Mouse (Mus musculus) bone marrow, adult 2 months (tissue): ENCODE measurements around the gene Sfxn1. TPM values are rescaled to one million over a fixed set of nuclear protein-coding genes. Genes with fewer than 3 reads are reported as not detected.
A peak's percentile ranks its signal among the peaks of the same experiment; 100 is the strongest.

ENCODE experiments used
- H3K27ac ChIP-seq: fragments of 200-500 bp; 2 replicates; pipeline ENCODE4 v1.5.1; 2012; ENCODE audit warnings: low read depth, mild to moderate bottlenecking, control low read depth, inconsistent platforms, low read length; ENCODE audit not compliant: control insufficient read depth, poor library complexity, insufficient read depth
- H3K4me1 ChIP-seq: fragments of 200-500 bp; 2 replicates; pipeline ENCODE4 v1.6.1; 2011; ENCODE audit warnings: low read length; ENCODE audit not compliant: control insufficient read depth, insufficient read depth
- H3K4me3 ChIP-seq: fragments of 200-500 bp; replicated peaks from 2 replicates; pipeline ENCODE3; 2011; ENCODE audit warnings: mild to moderate bottlenecking, low read depth, low read length, control low read depth; ENCODE audit not compliant: control insufficient read depth
- CTCF ChIP-seq: fragments of 200-500 bp; IDR thresholded peaks from 2 replicates; pipeline ENCODE4 v1.5.1; 2011; ENCODE audit warnings: low read length, control low read depth; ENCODE audit not compliant: control insufficient read depth, insufficient read depth
- POLR2A ChIP-seq: fragments of 200-500 bp; IDR thresholded peaks from 2 replicates; pipeline ENCODE4 v1.6.1; 2011; ENCODE audit warnings: low read depth, mild to moderate bottlenecking, control low read depth, low read length, borderline replicate concordance; ENCODE audit not compliant: control insufficient read depth
- WGBS: fragments of 180-500 bp; shearing (Covaris S2); methylation state at CpG from one replicate; pipeline ENCODE4 v1.1.7; 2018; 5-methylcytosine and 5-hydroxymethylcytosine counted together
- polyA plus RNA-seq: library from polyadenylated mRNA; stranded (reverse); fragments of >200 nt; gene quantifications from 2 replicates; pipeline ENCODE4 v1.2.4, GENCODE M21; 2011; ENCODE audit warnings: low replicate concordance; ENCODE audit not compliant: missing spikeins, insufficient read depth, insufficient read length

Sfxn1 gene
- polyA plus RNA-seq, 1 experiment, result 32.3 TPM

DNA sequence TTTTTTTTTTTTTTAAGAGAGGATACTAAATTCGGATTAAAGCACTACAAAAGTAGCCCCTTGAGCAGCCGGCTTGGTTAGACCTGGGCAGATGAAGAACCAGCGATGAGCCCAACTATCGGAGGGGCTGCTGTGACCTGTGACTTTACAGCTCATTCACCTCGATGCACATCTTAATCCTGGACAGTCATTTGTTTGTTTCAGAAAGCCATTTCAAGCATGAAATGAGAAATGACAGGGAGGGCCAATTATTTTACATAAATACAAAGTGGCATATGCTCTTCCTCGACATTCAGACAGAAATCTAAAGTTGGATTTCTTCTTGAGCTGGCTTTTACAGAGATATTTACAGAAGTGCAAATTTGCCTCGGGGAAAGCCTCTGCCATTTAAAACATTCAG, 20.0 kb upstream of the Sfxn1 start:
- TF ChIP-seq POLR2A, result no peak
- no peak for TF ChIP-seq CTCF
- H3K4me3 ChIP-seq, result no peak overlapping the region
- H3K27ac ChIP-seq, result no peak overlapping the region
- WGBS, result 61% methylated on average over 7 of the region's 7 CpGs
- H3K4me1 ChIP-seq, result no peaks in the 10 kb centered on the region

DNA sequence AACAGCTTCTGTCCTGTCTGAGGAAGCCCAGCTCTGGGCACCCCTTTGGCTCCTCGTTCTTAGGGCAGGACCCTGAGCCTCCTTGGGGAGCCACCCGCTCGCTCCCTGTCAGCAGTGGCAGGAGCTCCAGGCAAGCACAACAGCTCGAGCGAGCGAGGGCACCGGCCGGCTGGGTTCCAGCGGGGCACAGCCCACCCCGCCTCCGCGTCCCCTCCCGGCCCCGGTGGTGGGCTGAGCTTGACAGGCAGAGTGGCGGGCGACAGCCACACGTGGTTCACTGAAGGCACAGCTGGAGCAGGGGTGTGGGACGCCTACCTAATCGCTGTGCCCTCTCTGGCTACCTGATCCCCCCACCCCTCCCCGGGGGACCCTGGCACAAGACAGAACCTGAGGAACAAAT, 16.7 kb upstream of the Sfxn1 start:
- Histone ChIP-seq H3K4me1 (no peaks in the 10 kb centered on the region), H3K4me3 (no peak overlapping the region), H3K27ac (no peak overlapping the region)
- no peak for TF ChIP-seq POLR2A
- no peak for TF ChIP-seq CTCF
- 5% methylated on average over 20 of the region's 20 CpGs for WGBS

DNA sequence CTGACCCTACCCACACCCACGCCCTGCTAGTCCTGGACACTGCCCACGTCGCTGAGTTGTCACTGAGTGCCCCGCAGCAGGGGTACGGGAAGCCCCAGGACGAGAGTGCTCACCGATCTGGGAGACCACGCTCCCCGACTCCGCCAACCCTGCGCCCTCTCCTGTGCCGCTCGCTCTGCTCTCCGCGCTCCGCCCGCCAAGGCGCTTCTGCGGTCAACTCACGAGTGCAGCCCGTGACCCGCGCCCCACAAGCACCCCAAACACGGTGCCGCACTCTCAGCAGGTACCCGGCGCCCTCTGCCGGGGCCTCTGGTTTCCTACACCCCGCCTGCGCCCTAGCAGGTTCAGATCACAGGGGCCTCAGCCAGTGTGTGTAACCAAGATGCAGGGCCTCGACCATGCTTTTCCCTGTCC, 16.2 kb upstream of the Sfxn1 start, which contains the start of gene Drd1:
Gene Drd1, minus strand, starts transcription at position 258 of the 414 bp plus-strand sequence.
- TF ChIP-seq POLR2A (no peak), CTCF (peak; percentile 30; the same call in 1 of the 2 replicates)
- Histone ChIP-seq H3K4me3 (no peak within 1 kb of the TSS), H3K27ac (no peak within 1 kb of the TSS), H3K4me1 (no peaks in the 10 kb centered on the region)
- 2% methylated on average over 31 of the region's 31 CpGs for WGBS

DNA sequence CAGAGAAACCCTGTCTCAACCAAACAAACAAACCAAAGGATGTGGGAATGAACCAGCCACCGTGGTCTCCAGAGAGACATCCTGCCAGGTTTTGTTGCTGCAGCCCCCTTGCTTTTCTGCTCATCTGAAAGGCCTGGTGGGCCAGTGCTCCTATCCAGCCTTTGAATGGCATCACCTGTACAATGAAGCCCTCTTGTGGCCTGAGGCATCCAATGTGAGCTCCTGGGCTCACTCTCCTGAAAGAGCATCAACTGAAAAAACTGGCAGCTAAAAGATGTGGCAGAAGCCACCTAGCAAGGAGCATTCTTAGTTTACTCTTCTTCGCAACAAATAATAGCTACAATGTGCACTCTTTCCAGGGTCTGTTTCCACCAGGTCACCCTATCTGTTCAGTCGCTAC, 9.6 kb upstream of the Sfxn1 start:
- Histone ChIP-seq H3K4me1 (no peaks in the 10 kb centered on the region), H3K27ac (no peak overlapping the region), H3K4me3 (no peak overlapping the region)
- WGBS, result 71% methylated on average over 3 of the region's 3 CpGs
- TF ChIP-seq POLR2A (no peak), CTCF (no peak)

DNA sequence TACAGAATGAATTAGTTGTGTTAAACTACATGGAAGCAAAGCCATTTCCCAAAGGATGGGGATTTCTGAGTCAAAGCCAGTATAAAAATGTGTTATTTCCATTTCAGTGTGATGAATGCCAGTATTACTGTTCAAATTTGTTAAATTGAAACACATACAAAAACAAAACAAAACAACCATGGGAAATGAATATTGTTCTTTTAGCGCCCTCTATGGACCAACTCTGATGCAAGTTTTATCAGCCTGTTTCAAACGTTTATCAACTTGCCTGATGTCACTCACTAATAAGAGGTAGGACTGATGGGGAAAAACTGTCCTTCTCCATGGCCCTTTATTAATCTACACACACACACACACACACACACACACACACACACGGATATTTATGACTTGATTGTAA, 8.4 kb upstream of the Sfxn1 start:
- TF ChIP-seq CTCF, result no peak
- TF ChIP-seq POLR2A, result no peak
- WGBS, result 4% methylated on average over 3 of the region's 3 CpGs
- no peak overlapping the region for H3K4me3 ChIP-seq
- no peak overlapping the region for H3K27ac ChIP-seq
- H3K4me1 ChIP-seq, result no peaks in the 10 kb centered on the region

DNA sequence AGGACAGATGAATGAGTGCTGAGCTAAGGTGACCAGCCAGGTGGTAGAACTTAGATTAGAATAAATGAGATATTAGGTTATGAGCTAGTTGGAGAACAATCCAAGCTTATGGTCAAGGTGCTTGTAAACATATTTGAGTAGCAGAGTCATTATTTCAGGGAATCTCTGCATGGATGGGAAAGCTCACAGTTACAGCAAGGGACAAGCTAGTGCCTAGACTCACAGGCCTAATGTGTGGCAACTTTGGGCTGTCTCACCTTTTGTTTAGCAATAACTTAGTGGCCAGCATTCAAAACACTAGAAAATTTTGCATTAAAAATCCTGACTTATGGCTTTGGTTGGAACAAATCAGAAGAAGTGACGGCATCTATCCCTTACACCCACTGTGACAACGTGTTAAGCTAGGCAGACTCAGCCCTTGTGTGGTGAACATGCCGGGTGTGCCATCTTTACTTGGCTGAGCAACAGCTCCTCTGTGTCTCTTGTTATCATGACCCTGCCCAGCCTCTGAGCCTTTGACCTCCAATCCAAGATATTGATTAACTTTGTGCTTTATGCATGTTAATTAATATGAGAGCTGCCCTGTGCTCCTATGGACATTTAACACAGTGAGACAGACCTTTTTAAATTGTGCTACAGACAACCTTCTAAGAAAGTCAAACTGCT, 5.5 kb upstream of the Sfxn1 start:
- Histone ChIP-seq H3K27ac (no peak overlapping the region), H3K4me3 (no peak overlapping the region), H3K4me1 (no peaks in the 10 kb centered on the region; the same call in 1 of the 2 replicates)
- 87% methylated on average over 3 of the region's 3 CpGs for whole genome bisulfite sequencing
- TF ChIP-seq POLR2A (no peak), CTCF (no peak)

DNA sequence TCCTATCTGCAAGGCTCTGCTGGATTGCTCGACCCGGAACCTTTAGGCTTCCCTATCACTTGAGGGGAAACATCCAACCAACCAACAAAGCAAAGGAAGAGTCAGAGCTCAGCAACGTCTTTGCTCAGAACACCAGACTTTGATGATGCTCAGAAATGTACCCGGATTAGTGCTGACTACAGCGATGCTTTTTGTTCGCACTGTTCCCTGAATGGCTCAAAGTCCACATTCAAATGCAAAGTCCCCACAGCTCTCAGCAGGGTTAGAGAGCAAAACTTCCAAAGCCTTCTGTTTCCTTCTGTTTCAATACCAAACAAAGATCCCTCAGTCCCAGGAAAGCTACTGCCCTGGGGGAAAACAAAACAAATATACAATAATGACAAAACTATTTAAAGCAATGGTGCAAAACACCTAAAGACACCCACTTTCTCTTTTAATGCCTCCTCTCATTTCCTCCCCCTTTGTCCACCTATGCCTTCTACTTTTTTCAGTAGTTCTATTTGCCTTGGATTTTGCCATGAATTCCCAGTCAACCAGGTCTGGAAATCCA, 4.0 kb upstream of the Sfxn1 start:
- no peak overlapping the region for H3K4me3 ChIP-seq
- H3K27ac ChIP-seq, result no peak overlapping the region
- no peaks in the 10 kb centered on the region; the same call in 1 of the 2 replicates for H3K4me1 ChIP-seq
- TF ChIP-seq POLR2A (no peak), CTCF (no peak)
- 60% methylated on average over 6 of the region's 6 CpGs for WGBS

DNA sequence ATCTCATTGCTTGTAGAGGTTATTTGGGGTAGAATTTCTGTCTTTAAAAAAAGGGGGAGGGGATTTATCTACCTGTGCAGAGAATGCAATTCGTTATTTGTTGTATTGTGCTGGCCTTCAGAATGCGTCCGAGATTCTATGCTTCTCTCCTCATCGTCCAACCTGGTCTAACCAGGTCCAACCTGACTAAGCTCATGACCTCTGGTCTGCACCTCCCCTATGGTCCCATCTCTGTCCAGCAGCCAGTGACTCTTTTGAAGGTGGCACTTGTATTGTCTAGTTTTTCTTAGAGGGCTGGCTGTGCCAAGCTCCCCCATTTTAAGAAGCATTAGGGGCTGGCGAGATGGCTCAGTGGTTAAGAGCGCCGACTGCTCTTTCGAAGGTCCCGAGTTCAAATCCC, 658 bp upstream of the Sfxn1 start:
- no peak overlapping the region for H3K27ac ChIP-seq
- WGBS, result 93% methylated on average over 9 of the region's 9 CpGs
- H3K4me1 ChIP-seq, result peaks cover 2% of the 10 kb centered on the region
- no peak for TF ChIP-seq CTCF
- no peak for TF ChIP-seq POLR2A
- H3K4me3 ChIP-seq, result no peak overlapping the region

DNA sequence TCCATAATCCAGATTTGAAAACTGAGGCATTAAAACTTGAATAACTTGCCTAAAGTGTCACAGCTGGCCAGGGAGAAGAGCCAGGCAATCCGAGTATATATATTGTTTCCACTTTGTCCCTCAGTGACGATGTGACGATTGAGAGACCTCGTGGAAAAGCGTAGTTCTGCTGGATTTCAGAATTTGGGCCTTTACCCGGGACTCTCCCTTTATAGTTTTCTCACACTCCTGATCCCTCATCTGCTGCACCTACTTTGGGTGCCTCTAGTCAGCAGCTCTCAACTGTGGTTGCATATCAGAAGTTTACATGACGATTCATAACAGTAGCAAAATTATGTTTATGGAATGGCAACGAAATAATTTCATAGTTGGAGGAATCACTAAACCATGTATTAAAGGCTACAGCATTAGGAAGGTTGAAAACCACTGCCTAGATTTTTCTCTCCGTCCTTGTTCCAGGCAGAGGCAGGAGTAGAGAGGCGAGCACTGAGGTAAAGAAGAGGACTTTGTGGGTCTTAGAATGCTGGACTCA, 923 bp downstream of the Sfxn1 start:
- H3K27ac ChIP-seq, result no peak overlapping the region

More for the DNA sequence above, 923 bp downstream of the Sfxn1 start:
- WGBS, result 15% methylated on average over 10 of the region's 10 CpGs
- peaks cover 2% of the 10 kb centered on the region for H3K4me1 ChIP-seq
- TF ChIP-seq POLR2A, result no peak
- no peak for TF ChIP-seq CTCF
- H3K4me3 ChIP-seq, result peak overlapping the region; percentile 88
